Mouse (Mus musculus) stomach, postnatal 0 days (tissue): ENCODE measurements at regions not wholly inside any gene's neighbourhood (a gene's known extent, or its start where the extent isn't known, plus 50 kb on each side); places are given as distances from the start of the nearest gene placed in this dataset.

ENCODE experiments used
- ATAC-seq: fragments of 200-750 bp; cut with Nextera tagmentation; 2 replicates; pipeline ENCODE4 v1.8.0; 2017; ENCODE audit not compliant: low FRiP score, low TSS enrichment
- DNase-seq: peaks from one replicate; pipeline ENCODE4 v3.0.0-alpha.2; 2016; ENCODE audit warnings: low spot score
- H3K27ac ChIP-seq: fragments of 300-500 bp; sonication (generic); replicated peaks from 2 replicates; pipeline ENCODE4 v1.5.1; 2014; ENCODE audit warnings: mild to moderate bottlenecking, control low read depth
- H3K27me3 ChIP-seq: fragments of 300-500 bp; sonication (generic); 2 replicates; pipeline ENCODE4 v1.6.1; 2014; ENCODE audit warnings: low read length; ENCODE audit not compliant: control insufficient read depth, insufficient read depth
- H3K36me3 ChIP-seq: fragments of 300-500 bp; sonication (generic); 2 replicates; pipeline ENCODE4 v1.6.1; 2014; ENCODE audit warnings: low read length, mixed read lengths; ENCODE audit not compliant: control insufficient read depth, insufficient read depth
- H3K4me1 ChIP-seq: fragments of 300-500 bp; sonication (generic); replicated peaks from 2 replicates; pipeline ENCODE4 v1.6.1; 2014; ENCODE audit warnings: antibody characterized with exemption; ENCODE audit not compliant: control insufficient read depth, insufficient read depth
- H3K4me2 ChIP-seq: fragments of 300-500 bp; sonication (generic); replicated peaks from 2 replicates; pipeline ENCODE4 v1.6.1; 2014; ENCODE audit warnings: low read depth, mild to moderate bottlenecking, control low read depth, moderate library complexity
- H3K4me3 ChIP-seq: fragments of 300-500 bp; sonication (generic); 2 replicates; pipeline ENCODE4 v1.5.1; 2014; ENCODE audit warnings: low read depth, low read length, control low read depth
- H3K9ac ChIP-seq: fragments of 300-500 bp; sonication (generic); 2 replicates; pipeline ENCODE4 v1.6.1; 2014; ENCODE audit warnings: mild to moderate bottlenecking, low read length, control low read depth, mixed read lengths
- H3K9me3 ChIP-seq: fragments of 300-500 bp; sonication (generic); 2 replicates; pipeline ENCODE4 v1.6.1; 2016; ENCODE audit warnings: low read length; ENCODE audit not compliant: control insufficient read depth
- CTCF ChIP-seq: IDR thresholded peaks from 2 replicates; pipeline ENCODE4 v1.5.1; 2016; ENCODE audit warnings: antibody characterized with exemption, low read depth, mild to moderate bottlenecking, moderate library complexity
- EP300 ChIP-seq: optimal IDR thresholded peaks from 2 replicates; pipeline ENCODE3; 2016; ENCODE audit warnings: antibody characterized with exemption
- WGBS: fragments of 180-500 bp; shearing (Covaris S2); extraction: QIAGEN DNeasy Blood & Tissue Kit; methylation state at CpG from one replicate; pipeline ENCODE4 v1.1.7; 2014; 5-methylcytosine and 5-hydroxymethylcytosine counted together

DNA sequence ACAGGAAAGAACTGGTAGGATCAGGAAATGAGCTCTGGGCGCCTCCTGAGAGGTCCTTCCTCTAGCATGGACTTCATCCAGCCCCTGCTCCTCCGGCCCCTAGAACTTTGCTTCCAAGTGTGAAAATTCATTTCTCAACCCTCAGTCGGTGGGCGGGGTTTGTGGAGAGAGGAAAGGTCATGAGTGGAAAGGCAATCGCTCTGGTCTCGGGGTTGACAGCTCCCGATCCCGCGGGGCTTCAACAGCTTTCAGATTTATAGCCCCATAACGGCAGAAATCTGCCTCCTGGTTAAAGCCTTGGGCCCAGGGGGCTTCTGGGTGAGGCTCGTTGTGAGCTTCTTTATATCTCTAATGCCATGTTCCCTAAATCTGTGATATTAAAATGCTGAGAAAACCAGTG lies 184.2 kb upstream of the Spaca1 start:
- Histone ChIP-seq H3K4me3 (no peak overlapping the region), H3K9ac (no peak overlapping the region), H3K4me2 (no peak overlapping the region), H3K9me3 (no peaks in the 10 kb centered on the region), H3K4me1 (no peaks in the 10 kb centered on the region), H3K36me3 (no peaks in the 10 kb centered on the region), H3K27me3 (no peaks in the 10 kb centered on the region), H3K27ac (no peak overlapping the region)
- ATAC-seq (no peak), DNase-seq (no peak)
- TF ChIP-seq CTCF (no peak), EP300 (no peak)
- WGBS, result 64% methylated on average over 11 of the region's 11 CpGs

DNA sequence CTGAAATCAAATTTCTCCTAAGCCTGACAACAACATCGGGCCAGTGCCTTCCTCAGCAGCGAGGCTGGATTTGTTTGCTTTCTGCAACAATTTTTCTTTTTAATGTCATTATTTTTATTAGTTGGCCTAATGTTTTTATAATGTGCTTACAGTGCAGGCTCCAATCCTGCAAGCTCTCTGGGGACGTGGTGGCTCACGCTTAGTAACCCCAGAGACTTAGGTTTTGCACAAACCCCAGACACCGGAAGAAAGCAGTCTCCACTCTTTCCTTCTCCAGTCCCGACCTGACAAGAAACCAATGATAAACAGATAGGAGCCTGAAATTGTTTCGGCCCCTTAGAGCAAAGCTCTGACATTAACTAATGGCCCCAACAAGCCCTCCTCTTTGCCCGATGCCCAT lies 184.7 kb upstream of the Spaca1 start:
- no peak overlapping the region for H3K9ac ChIP-seq
- DNase-seq (no peak), ATAC-seq (no peak)
- no peak overlapping the region for H3K27ac ChIP-seq
- H3K4me1 ChIP-seq, result no peaks in the 10 kb centered on the region
- 52% methylated on average over 8 of the region's 8 CpGs for WGBS
- H3K9me3 ChIP-seq, result no peaks in the 10 kb centered on the region
- no peak overlapping the region for H3K4me3 ChIP-seq
- no peak overlapping the region for H3K4me2 ChIP-seq
- TF ChIP-seq CTCF (no peak), EP300 (no peak)
- no peaks in the 10 kb centered on the region for H3K27me3 ChIP-seq
- no peaks in the 10 kb centered on the region for H3K36me3 ChIP-seq

DNA sequence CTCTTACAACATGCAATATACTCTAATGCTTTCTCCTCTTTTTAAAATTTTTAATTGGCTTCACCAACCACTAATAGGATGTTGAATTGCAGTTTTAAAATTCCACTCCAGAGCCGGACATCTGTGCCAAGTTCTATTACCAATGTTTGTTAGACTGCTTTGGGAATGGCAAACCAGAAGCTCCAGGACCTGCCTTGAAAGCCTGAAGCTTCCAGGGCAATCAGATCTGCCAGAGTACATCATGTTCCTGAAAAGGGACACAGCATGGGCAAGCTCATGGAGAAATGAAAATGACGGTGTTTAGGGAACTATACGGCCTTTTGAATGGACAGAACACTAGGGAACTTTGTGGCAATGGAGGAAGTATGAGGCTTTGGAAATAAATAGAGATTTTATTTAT lies 187.8 kb upstream of the Spaca1 start:
- Histone ChIP-seq H3K4me1 (no peaks in the 10 kb centered on the region), H3K4me2 (no peak overlapping the region), H3K36me3 (no peaks in the 10 kb centered on the region), H3K27me3 (no peaks in the 10 kb centered on the region), H3K4me3 (no peak overlapping the region), H3K27ac (no peak overlapping the region), H3K9ac (no peak overlapping the region), H3K9me3 (no peaks in the 10 kb centered on the region)
- no peak for ATAC-seq
- TF ChIP-seq EP300 (no peak), CTCF (no peak)
- WGBS, result 73% methylated on average over 3 of the region's 3 CpGs
- DNase-seq, result no peak

DNA sequence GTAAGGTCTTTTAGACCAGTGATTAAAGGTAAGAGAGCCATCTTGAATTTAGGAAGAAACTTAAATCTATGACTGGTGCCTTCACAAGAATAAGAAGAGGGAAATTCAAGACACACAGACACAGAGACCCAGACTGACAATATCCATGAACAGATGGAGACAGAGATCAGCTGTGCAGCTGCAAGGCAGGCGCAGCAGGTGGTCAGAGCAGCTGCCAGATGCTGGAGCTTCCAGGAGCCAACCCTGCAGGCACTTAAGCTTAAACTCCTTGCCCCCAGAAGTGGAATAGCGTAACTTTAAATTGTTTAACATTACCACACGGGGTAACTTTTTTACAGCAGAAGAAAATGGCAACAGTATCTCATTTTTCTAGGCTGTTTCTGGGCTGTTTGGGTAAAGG lies 189.6 kb upstream of the Spaca1 start:
- Histone ChIP-seq H3K4me1 (no peaks in the 10 kb centered on the region), H3K4me2 (no peak overlapping the region), H3K27ac (no peak overlapping the region), H3K9ac (no peak overlapping the region), H3K9me3 (no peaks in the 10 kb centered on the region), H3K27me3 (no peaks in the 10 kb centered on the region), H3K36me3 (no peaks in the 10 kb centered on the region), H3K4me3 (no peak overlapping the region)
- no peak for TF ChIP-seq CTCF
- TF ChIP-seq EP300, result no peak
- DNase-seq, result no peak
- no peak for ATAC-seq
- WGBS, result 40% methylated on average over 3 of the region's 3 CpGs

DNA sequence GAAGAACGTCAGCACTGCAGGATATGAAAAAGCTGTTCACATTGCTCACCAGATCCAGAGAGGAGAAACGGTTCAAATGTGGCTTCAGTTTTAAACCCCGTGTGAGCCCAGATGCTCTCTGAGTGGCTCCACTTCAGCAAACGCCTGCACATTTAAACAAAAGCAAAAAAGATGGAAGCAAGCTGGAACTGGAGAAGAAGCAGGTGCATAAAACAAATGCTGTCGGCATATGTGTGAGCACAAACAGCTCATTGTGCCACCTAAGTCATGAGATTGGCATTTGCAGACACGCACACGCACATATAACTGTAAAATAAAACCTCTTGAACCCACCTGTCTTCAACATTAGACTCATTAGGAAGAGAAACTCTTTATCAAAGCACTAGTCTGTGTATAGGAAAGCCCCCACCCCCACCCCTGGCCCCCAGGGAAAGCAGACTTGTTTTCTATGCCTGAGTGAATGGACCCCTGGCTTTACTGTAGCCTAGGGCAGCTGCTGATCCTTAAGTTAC lies 191.1 kb upstream of the Spaca1 start:
- DNase-seq, result no peak

DNA sequence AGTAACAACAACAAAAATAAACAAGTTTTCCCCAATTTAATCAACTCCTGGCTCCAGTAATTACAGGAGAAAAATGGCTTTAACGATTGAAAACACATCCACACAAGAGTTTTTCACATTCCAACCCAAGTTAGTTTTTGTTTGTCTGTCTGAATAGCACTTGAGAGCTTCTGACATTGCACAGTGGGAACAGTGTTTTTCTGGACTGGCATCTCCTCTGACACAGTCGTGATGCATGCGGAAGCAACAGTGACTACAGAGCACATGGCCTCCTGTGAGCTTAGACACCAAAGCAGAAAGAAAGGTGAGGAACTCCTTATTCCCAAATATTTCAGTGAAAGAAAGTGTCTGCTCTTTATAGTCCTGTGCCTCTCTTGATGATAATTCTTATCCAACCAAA lies 191.7 kb upstream of the Spaca1 start:
- no peak overlapping the region for H3K27ac ChIP-seq
- DNase-seq, result no peak
- no peak overlapping the region for H3K4me3 ChIP-seq
- no peak overlapping the region for H3K9ac ChIP-seq
- no peaks in the 10 kb centered on the region for H3K36me3 ChIP-seq
- WGBS, result 75% methylated on average over 3 of the region's 3 CpGs
- ATAC-seq, result no peak
- no peaks in the 10 kb centered on the region for H3K27me3 ChIP-seq
- no peaks in the 10 kb centered on the region for H3K4me1 ChIP-seq
- TF ChIP-seq EP300, result no peak
- TF ChIP-seq CTCF, result no peak
- no peaks in the 10 kb centered on the region for H3K9me3 ChIP-seq
- no peak overlapping the region for H3K4me2 ChIP-seq

More for the DNA sequence above, 191.1 kb upstream of the Spaca1 start:
- Histone ChIP-seq H3K27me3 (no peaks in the 10 kb centered on the region), H3K9me3 (no peaks in the 10 kb centered on the region), H3K36me3 (no peaks in the 10 kb centered on the region), H3K27ac (no peak overlapping the region), H3K4me3 (no peak overlapping the region), H3K4me2 (no peak overlapping the region), H3K9ac (no peak overlapping the region), H3K4me1 (no peaks in the 10 kb centered on the region)
- TF ChIP-seq CTCF, result no peak
- TF ChIP-seq EP300, result no peak
- 38% methylated on average over 7 of the region's 7 CpGs for WGBS
- ATAC-seq, result no peak
